8 mouse cellular contexts compared by ENCODE assay signal in the genomic region with DNA sequence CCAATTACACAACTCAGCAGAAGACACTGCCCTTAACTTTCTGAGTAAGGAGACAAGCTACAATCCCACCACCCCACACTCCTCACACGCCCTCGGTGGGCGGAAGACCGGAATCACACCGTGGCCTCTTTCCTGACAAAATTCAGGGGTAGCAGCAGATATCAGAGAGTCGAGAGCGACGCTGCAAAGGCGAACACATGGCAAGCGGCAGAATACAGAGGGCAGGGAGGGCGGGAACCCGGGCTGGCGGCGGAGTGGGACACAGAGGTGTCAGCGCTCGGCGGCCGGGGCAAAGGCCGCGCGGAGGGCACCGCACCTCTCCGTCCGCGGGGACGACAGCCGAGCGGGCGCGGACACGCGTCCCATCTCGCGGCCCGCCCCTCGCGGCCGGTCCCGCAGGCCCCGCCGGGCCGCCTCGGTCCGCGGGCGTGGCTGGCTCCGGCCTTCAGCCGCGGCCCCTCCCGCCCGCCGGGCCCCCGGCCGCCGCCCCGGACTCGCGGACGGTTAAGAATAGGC. TPM values are rescaled to one million over a fixed set of nuclear protein-coding genes. Genes with fewer than 3 reads are reported as not detected.
DNase-seq lines count a peak whose midpoint lies in the region; ATAC-seq and TF ChIP-seq lines count a peak whose summit lies in the region.

No protein-coding gene starts in this region.

- 0 out of 4 replicates have a peak, but pooled peaks of 1 of the 2 experiments have one; percentile 1 for TF ChIP-seq EP300 in MEL (IDR thresholded peaks at IDR 0.05; ENCODE audit: low read depth in 1 of 2, low read length in 2 of 2)

- H3K9ac ChIP-seq in kidney, embryonic 14.5 days (ENCODE audit: low read depth, low read length): peak overlapping the region; percentile 89
- H3K9ac ChIP-seq in MEL (ENCODE audit: control insufficient read depth, low read depth, low read length, poor library complexity, severe bottlenecking): peak overlapping the region; percentile 90

- H3K27me3 ChIP-seq in kidney, embryonic 14.5 days (ENCODE audit: control insufficient read depth, insufficient read depth, low read length): no peaks in the 10 kb centered on the region
- H3K27me3 ChIP-seq in MEL (ENCODE audit: control insufficient read depth in 1 of 2, insufficient read depth in 2 of 2, low read length in 2 of 2): no peaks in the 10 kb centered on the region
- H3K27me3 ChIP-seq in erythroblast, embryonic 14.5 days (ENCODE audit: control insufficient read depth): no peaks in the 10 kb centered on the region

- ATAC-seq in kidney, embryonic 14.5 days (ENCODE audit: low FRiP score, low TSS enrichment): peak; percentile 75
- ATAC-seq in inflammation-experienced regulatory T-cells, adult 6 months: peak; percentile 9

- TF ChIP-seq RAD21 in MEL (IDR thresholded peaks at IDR 0.05; ENCODE audit: low read depth, low read length): no peak

- H3K9me3 ChIP-seq in kidney, embryonic 14.5 days (ENCODE audit: control insufficient read depth, low read length): no peaks in the 10 kb centered on the region
- no peaks in the 10 kb centered on the region for H3K9me3 ChIP-seq in MEL (replicated peaks; ENCODE audit: insufficient read depth, low read length)
- H3K9me3 ChIP-seq in erythroblast, embryonic 14.5 days (ENCODE audit: control insufficient read depth, low read length): no peaks in the 10 kb centered on the region

- peaks cover 24% of the 10 kb centered on the region; the same call in 1 of the 2 replicates for H3K4me1 ChIP-seq in kidney, embryonic 14.5 days (ENCODE audit: control insufficient read depth, insufficient read depth, low read length)
- peaks cover 32 to 39% of the 10 kb centered on the region in 2 experiments for H3K4me1 ChIP-seq in MEL (ENCODE audit: control insufficient read depth in 1 of 2, insufficient read depth in 2 of 2, low read length in 2 of 2)
- peaks cover 79% of the 10 kb centered on the region for H3K4me1 ChIP-seq in erythroblast, embryonic 14.5 days (ENCODE audit: control insufficient read depth)

- no peak for DNase-seq in kidney, adult 11 months
- DNase-seq in MEL (ENCODE audit: low read depth, low spot score): peak; percentile 62
- DNase-seq in lung, postnatal 25 days (ENCODE audit: low spot score): peak; percentile 23
- DNase-seq in right cerebral cortex, postnatal 25 days: peak; percentile 12
- DNase-seq in layer of hippocampus, postnatal 25 days (ENCODE audit: extremely low spot score in 1 of 2, low spot score in 1 of 2): no peak

- peaks cover 40% of the 10 kb centered on the region for H3K79me2 ChIP-seq in MEL (ENCODE audit: control insufficient read depth, insufficient read depth, low read length, poor library complexity)

- TF ChIP-seq CTCF in MEL (IDR thresholded peaks at IDR 0.05 in 2 of 3, conservative IDR thresholded peaks at IDR 0.05 in 1 of 3; ENCODE audit: control insufficient read depth in 1 of 3, insufficient read depth in 1 of 3, low read depth in 2 of 3, low read length in 3 of 3, poor library complexity in 1 of 3, severe bottlenecking in 1 of 3): no peak

- H3K27ac ChIP-seq in kidney, embryonic 14.5 days (ENCODE audit: low read depth, low read length): peak overlapping the region; percentile 80
- peak overlapping the region; percentile 75 for H3K27ac ChIP-seq in MEL (ENCODE audit: control insufficient read depth, low read depth, low read length)

- no peak for TF ChIP-seq POLR2A in MEL (IDR thresholded peaks at IDR 0.05; ENCODE audit: control insufficient read depth in 1 of 2, insufficient read depth in 1 of 2, low read depth in 1 of 2, low read length in 2 of 2, poor library complexity in 1 of 2)

- H3K4me3 ChIP-seq in kidney, embryonic 14.5 days (ENCODE audit: low read length): peak overlapping the region; percentile 81
- H3K4me3 ChIP-seq in MEL (ENCODE audit: control insufficient read depth in 1 of 2, insufficient read depth in 1 of 2, low read depth in 2 of 2, low read length in 2 of 2): peak overlapping the region; percentile 91 to 100
- H3K4me3 ChIP-seq in erythroblast, embryonic 14.5 days (replicated peaks): peak overlapping the region; percentile 99

- H3K36me3 ChIP-seq in kidney, embryonic 14.5 days (ENCODE audit: control insufficient read depth, insufficient read depth, low read length): no peaks in the 10 kb centered on the region
- peaks cover 0 to 43% of the 10 kb centered on the region in 2 experiments; a peak in 2 of 4 replicates for H3K36me3 ChIP-seq in MEL (ENCODE audit: control insufficient read depth in 1 of 2, insufficient read depth in 2 of 2, low read length in 2 of 2)
- peaks cover 11% of the 10 kb centered on the region for H3K36me3 ChIP-seq in erythroblast, embryonic 14.5 days (ENCODE audit: control insufficient read depth)

- under 1% methylated on average over 50 of the region's 59 CpGs for WGBS in kidney, embryonic 14.5 days

- H3K4me2 ChIP-seq in kidney, embryonic 14.5 days (replicated peaks; ENCODE audit: low read depth, low read length): peak overlapping the region; percentile 82

TF ChIP-seq in MEL, 35 proteins besides CTCF, POLR2A, EP300 and RAD21:
- TF ChIP-seq SIN3A (IDR thresholded peaks at IDR 0.05; ENCODE audit: low read length) (0 out of 2 replicates have a peak, but pooled peaks have one; percentile 16), CHD2 (IDR thresholded peaks at IDR 0.05; ENCODE audit: low read length) (no peak), MYC (IDR thresholded peaks at IDR 0.05; ENCODE audit: low read depth, low read length) (peak; percentile 36; the same call in 1 of the 2 replicates), MAFK (IDR thresholded peaks at IDR 0.05; ENCODE audit: borderline replicate concordance, low read depth, low read length) (no peak), MYB (IDR thresholded peaks at IDR 0.05; ENCODE audit: low read depth, low read length) (no peak), MAZ (IDR thresholded peaks at IDR 0.05; ENCODE audit: low read depth, low read length) (0 out of 2 replicates have a peak, but pooled peaks have one; percentile 8), MAX (IDR thresholded peaks at IDR 0.05; ENCODE audit: low read length) (peak; percentile 28; the same call in 1 of the 2 replicates), MXI1 (IDR thresholded peaks at IDR 0.05; ENCODE audit: low read depth, low read length) (peak; percentile 87)
TF ChIP-seq in MEL: peak in this region for 5.

RNA-seq across cellular contexts. Expression of gene Rap1a, which starts 0.4 kb away (rescaled TPM):
- 89.0 and 141 TPM in 2 replicates for polyA plus RNA-seq in kidney, embryonic 14.5 days (2014; fragmentation: Nextera tagmentation; extraction: Ambion mirVana)
- total RNA-seq in MEL (2012; rRNA removed): 32.3 and 39.7 TPM in 2 replicates
- 10 to 100 TPM in 1 of 2 experiments, not detected in 1; 64.5 TPM for polyA plus RNA-seq in MEL (2012; ENCODE audit: insufficient read depth in 1 of 2, insufficient read length in 2 of 2, low read depth in 1 of 2, low replicate concordance in 2 of 2, missing spikeins in 1 of 2)
- 2.1 and 3.8 TPM in 2 replicates for polyA plus RNA-seq in erythroblast, embryonic 14.5 days (2012)
- polyA plus RNA-seq in inflammation-experienced regulatory T-cells, adult 6 months (2017; shearing (Covaris generic)): 100 to 1,000 TPM; 142 to 303 (median 166) TPM
- 100 to 1,000 TPM; 101 to 108 TPM for total RNA-seq in layer of hippocampus, postnatal 25 days (2021)

Comparison
In these comparisons a context has a peak if more than half of its experiments do, and no peak if none do; other contexts are left out.
1. DNase-seq: peak in MEL (single experiment), lung, postnatal 25 days (single experiment) and right cerebral cortex, postnatal 25 days (single experiment); none in kidney, adult 11 months (single experiment) and layer of hippocampus, postnatal 25 days (0 of 2).
2. Peak in every context shown above with its lines, with median percentiles within 50 percentile points of each other: H3K4me3 ChIP-seq.